Mouse (Mus musculus) midbrain, postnatal 0 days (tissue): ENCODE results near the gene Tpcn1. TPM values are rescaled to one million over a fixed set of nuclear protein-coding genes. Genes with fewer than 3 reads are reported as not detected.

Source experiments
- ATAC-seq: fragments of 200-750 bp; cut with Nextera tagmentation; 2 replicates; pipeline ENCODE4 v1.8.0; 2017; ENCODE audit warnings: moderate number of reproducible peaks, mild to moderate bottlenecking, moderate TSS enrichment, moderate library complexity; ENCODE audit not compliant: low FRiP score
- DNase-seq: peaks from one replicate; pipeline ENCODE4 v3.0.0-alpha.2; 2015; ENCODE audit warnings: low spot score
- H3K27ac ChIP-seq: fragments of 300-500 bp; sonication (generic); 2 replicates; pipeline ENCODE4 v1.5.1; 2014; ENCODE audit warnings: low read depth, mild to moderate bottlenecking, low read length, mixed read lengths
- H3K27me3 ChIP-seq: fragments of 300-500 bp; sonication (generic); 2 replicates; pipeline ENCODE4 v1.6.1; 2014; ENCODE audit warnings: low read length, control low read depth, mixed read lengths; ENCODE audit not compliant: insufficient read depth
- H3K36me3 ChIP-seq: fragments of 300-500 bp; sonication (generic); 2 replicates; pipeline ENCODE4 v1.6.1; 2014; ENCODE audit warnings: low read length, control low read depth, mixed read lengths; ENCODE audit not compliant: insufficient read depth
- H3K4me1 ChIP-seq: fragments of 300-500 bp; sonication (generic); 2 replicates; pipeline ENCODE4 v1.6.1; 2014; ENCODE audit warnings: mild to moderate bottlenecking, control low read depth, antibody characterized with exemption, low read length, mixed read lengths; ENCODE audit not compliant: insufficient read depth
- H3K4me2 ChIP-seq: fragments of 300-500 bp; sonication (generic); 2 replicates; pipeline ENCODE4 v1.6.1; 2014; ENCODE audit warnings: low read depth, mild to moderate bottlenecking, low read length, mixed read lengths; ENCODE audit not compliant: poor library complexity, severe bottlenecking
- H3K4me3 ChIP-seq: fragments of 300-500 bp; sonication (generic); 2 replicates; pipeline ENCODE4 v1.5.1; 2014; ENCODE audit warnings: low read depth, mild to moderate bottlenecking, low read length, moderate library complexity
- H3K9ac ChIP-seq: fragments of 300-500 bp; sonication (generic); replicated peaks from 2 replicates; pipeline ENCODE4 v1.6.1; 2014; ENCODE audit warnings: mild to moderate bottlenecking, low read length, moderate library complexity, mixed read lengths; ENCODE audit not compliant: poor library complexity, severe bottlenecking
- H3K9me3 ChIP-seq: fragments of 300-500 bp; sonication (generic); 2 replicates; pipeline ENCODE4 v1.6.1; 2016; ENCODE audit warnings: low read length, control low read depth
- CTCF ChIP-seq: IDR thresholded peaks from 2 replicates; pipeline ENCODE4 v1.5.1; 2016; ENCODE audit warnings: antibody characterized with exemption, mild to moderate bottlenecking
- WGBS: fragments of 180-500 bp; shearing (Covaris S2); extraction: QIAGEN DNeasy Blood & Tissue Kit; methylation state at CpG from one replicate; pipeline ENCODE4 v1.1.7; 2014; 5-methylcytosine and 5-hydroxymethylcytosine counted together
- polyA plus RNA-seq: library from polyadenylated mRNA; unstranded; fragments of >200 nt; fragmentation: Nextera tagmentation; extraction: Ambion mirVana; gene quantifications from 2 replicates; pipeline ENCODE4 v1.2.1, GENCODE M21; 2015
- total RNA-seq: library from RNA; depleted of rRNA; stranded (reverse); fragments of >200 nt; gene quantifications from 2 replicates; pipeline ENCODE4 v1.2.3, GENCODE M21; 2014; rRNA removed

Tpcn1 gene
- total RNA-seq = 11.6 and 25.3 TPM in 2 replicates
- 9.3 and 9.4 TPM in 2 replicates for polyA plus RNA-seq

GRCm38 (mm10) chr5:120588569-120589094 lies at the start of gene Tpcn1, which contains the start of gene Iqcd:
Gene Tpcn1 (minus strand): TSS chr5:120588673.
Gene Iqcd (plus strand): TSS chr5:120589016.
- ATAC-seq = peak; percentile 98
- no peaks in the 10 kb centered on the region for H3K27me3 ChIP-seq
- peak within 1 kb of the TSS; percentile 55 for H3K27ac ChIP-seq
- H3K4me2 ChIP-seq = peak within 1 kb of the TSS; percentile 99
- H3K9me3 ChIP-seq = no peaks in the 10 kb centered on the region
- no peaks in the 10 kb centered on the region for H3K4me1 ChIP-seq
- H3K36me3 ChIP-seq = peaks cover 9% of the 10 kb centered on the region; the same call in 1 of the 2 replicates
- H3K4me3 ChIP-seq = peak within 1 kb of the TSS; percentile 75
- TF ChIP-seq CTCF = peak; percentile 51
- WGBS = under 1% methylated on average over 35 of the region's 35 CpGs
- peak within 1 kb of the TSS; percentile 77 for H3K9ac ChIP-seq
- peak; percentile 100 for DNase-seq

- Histone ChIP-seq H3K27ac (no peak overlapping the region), H3K4me2 (no peak overlapping the region), H3K9ac (no peak overlapping the region), H3K4me1 (no peaks in the 10 kb centered on the region), H3K36me3 (no peaks in the 10 kb centered on the region), H3K9me3 (no peaks in the 10 kb centered on the region), H3K4me3 (no peak overlapping the region), H3K27me3 (no peaks in the 10 kb centered on the region)
- TF ChIP-seq CTCF = no peak
- ATAC-seq = no peak
- WGBS = 86% methylated on average over 5 of the region's 5 CpGs
- no peak for DNase-seq
Observed at GRCm38 (mm10) chr5:120635633-120636032, 47.2 kb upstream of the Tpcn1 start.

- no peak for ATAC-seq
- H3K27me3 ChIP-seq = no peaks in the 10 kb centered on the region
- H3K9ac ChIP-seq = no peak overlapping the region
- no peak overlapping the region for H3K27ac ChIP-seq
- H3K36me3 ChIP-seq = no peaks in the 10 kb centered on the region
- H3K9me3 ChIP-seq = no peaks in the 10 kb centered on the region
- no peak for TF ChIP-seq CTCF
- H3K4me1 ChIP-seq = no peaks in the 10 kb centered on the region
- no peak overlapping the region for H3K4me3 ChIP-seq
- 54% methylated on average over 5 of the region's 5 CpGs for WGBS
- no peak overlapping the region for H3K4me2 ChIP-seq
- DNase-seq = no peak
Observed at GRCm38 (mm10) chr5:120634860-120635259, 46.4 kb upstream of the Tpcn1 start.

GRCm38 (mm10) chr5:120634131-120634530 lies 45.7 kb upstream of the Tpcn1 start, which contains the start of gene Cfap73:
Gene Cfap73 (minus strand): TSS chr5:120634235.
- 44% methylated on average over 9 of the region's 9 CpGs for WGBS

GRCm38 (mm10) chr5:120631892-120632291 lies 43.4 kb upstream of the Tpcn1 start:
- H3K36me3 ChIP-seq = peaks cover 12% of the 10 kb centered on the region
- WGBS = 91% methylated on average over 5 of the region's 5 CpGs
- H3K9ac ChIP-seq = no peak overlapping the region
- no peaks in the 10 kb centered on the region for H3K9me3 ChIP-seq
- H3K4me2 ChIP-seq = no peak overlapping the region
- ATAC-seq = no peak
- no peak overlapping the region for H3K4me3 ChIP-seq
- no peaks in the 10 kb centered on the region for H3K4me1 ChIP-seq
- no peak overlapping the region for H3K27ac ChIP-seq
- peak; percentile 52 for TF ChIP-seq CTCF
- no peak for DNase-seq
- H3K27me3 ChIP-seq = no peaks in the 10 kb centered on the region

More at GRCm38 (mm10) chr5:120634131-120634530, 45.7 kb upstream of the Tpcn1 start, which contains the start of gene Cfap73:
- H3K36me3 ChIP-seq = no peaks in the 10 kb centered on the region
- H3K4me1 ChIP-seq = no peaks in the 10 kb centered on the region
- no peak for TF ChIP-seq CTCF
- ATAC-seq (no peak), DNase-seq (no peak)
- no peak within 1 kb of the TSS for H3K4me3 ChIP-seq
- no peaks in the 10 kb centered on the region for H3K9me3 ChIP-seq
- no peak within 1 kb of the TSS for H3K27ac ChIP-seq
- no peaks in the 10 kb centered on the region for H3K27me3 ChIP-seq
- no peak within 1 kb of the TSS for H3K4me2 ChIP-seq
- H3K9ac ChIP-seq = no peak within 1 kb of the TSS

- H3K9me3 ChIP-seq = no peaks in the 10 kb centered on the region
Observed at GRCm38 (mm10) chr5:120631128-120631527, 42.7 kb upstream of the Tpcn1 start.

More at GRCm38 (mm10) chr5:120631128-120631527, 42.7 kb upstream of the Tpcn1 start:
- H3K4me3 ChIP-seq = 0 out of 2 replicates have a peak overlapping the region, but pooled peaks have one; percentile 10
- ATAC-seq (no peak), DNase-seq (peak; percentile 29)
- no peak for TF ChIP-seq CTCF
- peaks cover 15% of the 10 kb centered on the region for H3K36me3 ChIP-seq
- no peaks in the 10 kb centered on the region for H3K4me1 ChIP-seq
- no peak overlapping the region for H3K27ac ChIP-seq
- H3K4me2 ChIP-seq = peak overlapping the region; percentile 49
- 0 out of 2 replicates have a peak overlapping the region, but pooled peaks have one; percentile 33 for H3K9ac ChIP-seq
- H3K27me3 ChIP-seq = no peaks in the 10 kb centered on the region
- WGBS = 12% methylated on average over 29 of the region's 29 CpGs
